Mouse (Mus musculus) stomach, embryonic 15.5 days (tissue): ENCODE measurements around the gene P2rx7. TPM values are rescaled to one million over a fixed set of nuclear protein-coding genes. Genes with fewer than 3 reads are reported as not detected.
"Not testable (repeated sequence)": the region's sequence is repeated elsewhere in the genome, so short reads cannot be mapped to it uniquely, and the experiment has no call there.

ENCODE experiments used
- ATAC-seq: fragments of 200-750 bp; cut with Nextera tagmentation; 2 replicates; pipeline ENCODE4 v1.8.0; 2017; ENCODE audit warnings: low read depth, moderate number of reproducible peaks, moderate TSS enrichment; ENCODE audit not compliant: insufficient read depth, low FRiP score
- H3K27ac ChIP-seq: fragments of 300-500 bp; sonication (generic); 2 replicates; pipeline ENCODE4 v1.5.1; 2015; ENCODE audit warnings: mild to moderate bottlenecking, inconsistent platforms
- H3K27me3 ChIP-seq: fragments of 300-500 bp; sonication (generic); replicated peaks from 2 replicates; pipeline ENCODE4 v1.6.1; 2015; ENCODE audit warnings: inconsistent platforms
- H3K36me3 ChIP-seq: fragments of 300-500 bp; sonication (generic); 2 replicates; pipeline ENCODE4 v1.6.1; 2015; ENCODE audit warnings: inconsistent platforms
- H3K4me1 ChIP-seq: fragments of 300-500 bp; sonication (generic); 2 replicates; pipeline ENCODE4 v1.6.1; 2015; ENCODE audit warnings: inconsistent platforms
- H3K4me2 ChIP-seq: fragments of 300-500 bp; sonication (generic); 2 replicates; pipeline ENCODE4 v1.6.1; 2015; ENCODE audit warnings: mild to moderate bottlenecking, inconsistent platforms
- H3K4me3 ChIP-seq: fragments of 300-500 bp; sonication (generic); replicated peaks from 2 replicates; pipeline ENCODE4 v1.5.1; 2015; ENCODE audit warnings: inconsistent platforms
- H3K9ac ChIP-seq: fragments of 300-500 bp; sonication (generic); 2 replicates; pipeline ENCODE4 v1.6.1; 2015; ENCODE audit warnings: inconsistent platforms
- H3K9me3 ChIP-seq: fragments of 300-500 bp; sonication (generic); 2 replicates; pipeline ENCODE4 v1.6.1; 2016; ENCODE audit warnings: inconsistent platforms
- WGBS: fragments of 180-500 bp; shearing (Covaris S2); methylation state at CpG from one replicate; pipeline ENCODE4 v1.1.7; 2015; 5-methylcytosine and 5-hydroxymethylcytosine counted together
- polyA plus RNA-seq: library from polyadenylated mRNA; unstranded; fragments of >200 nt; fragmentation: Nextera tagmentation; extraction: Ambion mirVana; gene quantifications from 2 replicates; pipeline ENCODE4 v1.2.1, GENCODE M21; 2015

P2rx7 gene
- polyA plus RNA-seq, 1 experiment from 2014 or later = 3.4 TPM

DNA sequence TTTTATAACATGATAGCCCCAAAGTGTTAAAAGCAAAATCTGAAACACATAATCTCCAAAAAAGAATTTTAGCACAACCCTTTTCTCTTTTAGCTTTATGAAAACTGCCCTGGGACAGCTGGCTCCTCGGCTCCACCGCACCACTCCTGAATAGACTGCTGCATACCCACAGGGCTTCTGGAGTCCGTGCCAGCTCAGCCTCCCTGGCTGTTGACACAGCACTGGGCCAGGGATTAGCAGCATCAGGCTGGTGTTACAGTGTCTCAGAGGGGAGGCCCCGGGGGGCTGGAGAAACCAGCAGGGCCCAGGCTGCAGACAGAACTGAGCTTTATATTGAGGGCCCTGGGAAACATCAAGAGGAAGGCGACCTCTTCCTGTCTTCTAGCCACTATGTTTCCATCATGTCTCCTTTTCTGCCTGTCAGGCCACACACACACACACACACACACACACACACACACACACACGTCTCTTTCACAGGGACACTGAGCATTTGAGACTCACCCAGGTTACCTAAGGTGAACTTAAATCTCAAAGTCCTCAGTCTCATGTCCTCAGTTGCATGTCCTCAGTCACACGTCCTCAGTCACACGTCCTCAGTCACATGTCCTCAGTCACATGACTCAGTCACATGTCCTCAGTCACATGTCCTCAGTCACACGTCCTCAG, 3.7 kb downstream of the P2rx7 start:
- WGBS = 57% methylated on average over 9 of the region's 9 CpGs
- no peak overlapping the region for H3K9ac ChIP-seq
- no peaks in the 10 kb centered on the region for H3K9me3 ChIP-seq
- H3K36me3 ChIP-seq = no peaks in the 10 kb centered on the region
- H3K27me3 ChIP-seq = no peaks in the 10 kb centered on the region
- 0 out of 2 replicates have a peak, but pooled peaks have one; percentile 49 for ATAC-seq
- no peak overlapping the region for H3K4me2 ChIP-seq
- H3K27ac ChIP-seq = no peak overlapping the region
- 0 out of 2 replicates have a peak, but pooled peaks cover 3% of the 10 kb centered on the region for H3K4me1 ChIP-seq
- no peak overlapping the region for H3K4me3 ChIP-seq

DNA sequence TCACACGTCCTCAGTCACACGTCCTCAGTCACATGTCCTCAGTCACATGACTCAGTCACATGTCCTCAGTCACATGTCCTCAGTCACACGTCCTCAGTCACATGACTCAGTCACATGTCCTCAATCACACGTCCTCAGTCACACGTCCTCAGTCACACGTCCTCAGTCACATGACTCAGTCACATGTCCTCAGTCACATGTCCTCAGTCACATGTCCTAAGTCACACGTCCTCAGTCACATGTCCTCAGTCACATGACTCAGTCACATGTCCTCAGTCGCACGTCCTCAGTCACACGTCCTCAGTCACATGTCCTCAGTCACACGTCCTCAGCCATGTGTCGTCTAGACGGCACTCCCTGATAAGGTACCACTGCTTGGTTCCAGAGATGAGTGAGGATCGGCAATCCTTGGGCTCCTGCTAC, 4.3 kb downstream of the P2rx7 start:
- WGBS = 93% methylated on average over 14 of the region's 14 CpGs
- not testable (repeated sequence) for H3K27me3 ChIP-seq, H3K4me2 ChIP-seq, H3K9me3 ChIP-seq, H3K36me3 ChIP-seq, H3K27ac ChIP-seq, H3K4me1 ChIP-seq, ATAC-seq, H3K4me3 ChIP-seq, H3K9ac ChIP-seq

DNA sequence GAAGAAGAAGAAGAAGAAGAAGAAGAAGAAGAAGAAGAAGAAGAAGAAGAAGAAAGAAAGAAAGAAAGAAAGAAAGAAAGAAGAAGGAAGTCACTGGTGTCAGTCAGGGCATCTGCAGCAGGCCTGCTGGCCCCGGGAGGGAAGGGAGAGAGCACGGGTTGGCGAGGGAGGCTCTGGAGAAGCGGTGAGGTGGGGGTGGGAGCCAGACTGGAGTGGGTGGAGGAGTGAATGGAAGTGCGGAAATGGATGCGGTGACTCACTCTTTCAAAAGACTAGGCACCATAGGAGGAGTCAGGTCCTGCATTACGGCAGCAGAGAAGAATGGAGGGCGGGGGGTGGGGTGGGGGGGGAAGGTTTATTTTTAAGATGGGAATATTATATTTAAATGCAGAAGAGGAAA, 5.6 kb downstream of the P2rx7 start:
- Histone ChIP-seq H3K9me3 (no peaks in the 10 kb centered on the region), H3K27ac (no peak overlapping the region), H3K4me2 (no peak overlapping the region), H3K4me3 (no peak overlapping the region), H3K4me1 (peaks cover 6% of the 10 kb centered on the region; the same call in 1 of the 2 replicates), H3K36me3 (no peaks in the 10 kb centered on the region), H3K9ac (no peak overlapping the region), H3K27me3 (no peaks in the 10 kb centered on the region)
- no peak for ATAC-seq
- WGBS = 69% methylated on average over 8 of the region's 8 CpGs

DNA sequence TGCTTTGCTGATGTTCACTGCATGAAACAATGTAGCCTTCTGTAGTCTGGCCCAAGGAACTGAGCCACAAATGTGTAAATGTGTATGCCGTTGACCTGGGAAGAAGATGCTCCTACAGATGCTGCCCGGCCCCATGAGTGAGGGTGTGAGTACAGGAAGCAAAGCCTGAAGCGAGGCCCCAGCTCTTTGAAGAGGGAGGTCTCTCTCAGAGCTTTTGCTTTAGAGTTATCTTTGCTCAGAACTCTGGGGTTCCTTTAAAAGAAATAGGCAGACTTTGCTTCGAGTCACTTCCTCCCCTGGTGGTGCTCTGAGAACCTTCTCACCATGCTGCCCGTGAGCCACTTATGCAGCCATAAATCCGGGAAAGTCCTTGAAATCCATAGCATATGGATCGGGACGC, 6.4 kb downstream of the P2rx7 start:
- Histone ChIP-seq H3K9me3 (no peaks in the 10 kb centered on the region), H3K27me3 (no peaks in the 10 kb centered on the region), H3K9ac (no peak overlapping the region), H3K36me3 (no peaks in the 10 kb centered on the region), H3K4me2 (no peak overlapping the region), H3K4me1 (peaks cover 10% of the 10 kb centered on the region; the same call in 1 of the 2 replicates), H3K4me3 (no peak overlapping the region), H3K27ac (no peak overlapping the region)
- 86% methylated on average over 8 of the region's 8 CpGs for WGBS
- ATAC-seq = no peak

DNA sequence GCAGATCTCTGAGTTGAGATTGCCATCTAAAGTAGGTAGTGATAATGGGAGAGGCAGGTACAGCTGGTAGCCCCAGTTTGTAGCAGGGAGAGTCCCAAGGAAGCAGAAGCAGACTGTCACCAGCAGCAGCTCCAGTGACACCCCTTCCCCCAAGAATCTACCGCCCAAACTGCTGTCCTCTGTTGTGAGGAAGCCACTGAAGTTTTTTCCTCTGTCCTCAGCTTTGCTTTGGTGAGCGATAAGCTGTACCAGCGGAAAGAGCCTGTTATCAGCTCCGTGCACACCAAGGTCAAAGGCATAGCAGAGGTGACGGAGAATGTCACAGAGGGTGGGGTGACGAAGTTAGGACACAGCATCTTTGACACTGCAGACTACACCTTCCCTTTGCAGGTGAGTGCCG, 8.8 kb downstream of the P2rx7 start:
- H3K4me3 ChIP-seq = no peak overlapping the region
- H3K4me1 ChIP-seq = peaks cover 10% of the 10 kb centered on the region; the same call in 1 of the 2 replicates
- no peaks in the 10 kb centered on the region for H3K27me3 ChIP-seq
- no peak for ATAC-seq
- WGBS = 62% methylated on average over 7 of the region's 7 CpGs
- H3K4me2 ChIP-seq = no peak overlapping the region
- no peak overlapping the region for H3K9ac ChIP-seq
- H3K9me3 ChIP-seq = no peaks in the 10 kb centered on the region
- no peak overlapping the region for H3K27ac ChIP-seq
- H3K36me3 ChIP-seq = no peaks in the 10 kb centered on the region

DNA sequence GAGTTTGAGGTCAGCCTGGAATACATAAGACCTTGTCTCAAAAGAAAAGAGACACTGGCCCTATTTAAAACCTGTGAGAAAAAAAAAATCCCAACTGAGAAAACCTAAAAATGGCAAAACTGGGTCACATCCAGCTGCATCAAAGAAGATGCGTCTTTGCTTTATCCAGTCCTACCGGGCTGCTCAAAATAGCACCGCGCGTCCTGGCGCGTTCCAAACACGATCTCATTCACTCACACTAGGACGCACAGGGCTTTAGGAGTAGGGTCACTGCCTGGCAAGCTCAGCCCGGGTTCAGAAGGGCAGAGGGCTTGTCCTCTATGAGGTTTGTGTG, 9.4 kb downstream of the P2rx7 start:
- H3K36me3 ChIP-seq = no peaks in the 10 kb centered on the region
- H3K4me3 ChIP-seq = no peak overlapping the region
- H3K9me3 ChIP-seq = no peaks in the 10 kb centered on the region
- no peak overlapping the region for H3K4me2 ChIP-seq
- no peak for ATAC-seq
- WGBS = 71% methylated on average over 10 of the region's 10 CpGs
- no peak overlapping the region for H3K27ac ChIP-seq
- H3K27me3 ChIP-seq = no peaks in the 10 kb centered on the region
- peaks cover 10% of the 10 kb centered on the region; the same call in 1 of the 2 replicates for H3K4me1 ChIP-seq
- H3K9ac ChIP-seq = no peak overlapping the region

DNA sequence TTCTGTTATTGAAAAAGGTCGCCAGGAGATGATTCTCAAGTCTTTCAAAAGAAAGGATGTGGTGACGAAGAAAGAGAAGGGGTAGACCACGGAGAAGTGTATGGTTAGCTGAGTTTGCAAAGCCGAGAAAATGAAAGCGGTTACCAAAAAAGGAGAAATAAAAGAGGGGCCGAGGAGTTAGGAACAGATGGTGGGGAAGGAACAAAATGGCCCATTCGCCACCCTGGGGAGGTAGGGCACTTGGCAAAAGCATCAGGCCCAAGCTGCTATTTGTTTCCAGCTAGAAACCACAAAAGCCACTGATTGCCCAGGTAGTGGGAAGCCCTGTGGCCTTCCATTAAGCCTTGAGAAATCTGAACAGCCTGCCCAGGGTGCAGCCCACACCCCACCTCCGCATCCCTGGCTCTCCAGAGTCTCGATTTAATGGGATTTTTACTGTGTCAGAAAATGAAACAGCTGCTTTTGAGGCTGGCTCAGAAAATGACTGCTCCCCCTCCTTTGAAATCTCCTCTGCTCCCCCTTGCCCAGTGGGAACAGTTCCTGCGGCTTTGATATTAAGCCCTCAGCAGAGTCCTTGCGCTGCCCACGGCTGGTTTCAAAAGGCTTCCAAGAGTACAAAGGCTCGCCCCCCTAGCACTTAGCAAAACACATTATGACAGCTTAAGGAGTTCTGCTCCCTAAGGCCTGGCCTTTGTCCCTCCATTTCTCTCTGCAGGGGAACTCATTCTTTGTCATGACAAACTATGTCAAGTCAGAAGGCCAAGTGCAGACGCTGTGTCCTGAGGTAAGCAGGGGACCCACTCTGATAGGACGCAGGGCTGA, 9.9 kb downstream of the P2rx7 start:
- 45% methylated on average over 15 of the region's 15 CpGs for WGBS
- Histone ChIP-seq H3K4me3 (no peak overlapping the region), H3K27ac (peak overlapping the region; percentile 42; the same call in 1 of the 2 replicates), H3K4me2 (no peak overlapping the region), H3K27me3 (no peaks in the 10 kb centered on the region), H3K9ac (no peak overlapping the region), H3K4me1 (peaks cover 10% of the 10 kb centered on the region; the same call in 1 of the 2 replicates), H3K9me3 (no peaks in the 10 kb centered on the region), H3K36me3 (no peaks in the 10 kb centered on the region)
- ATAC-seq = peak; percentile 45; the same call in 1 of the 2 replicates

DNA sequence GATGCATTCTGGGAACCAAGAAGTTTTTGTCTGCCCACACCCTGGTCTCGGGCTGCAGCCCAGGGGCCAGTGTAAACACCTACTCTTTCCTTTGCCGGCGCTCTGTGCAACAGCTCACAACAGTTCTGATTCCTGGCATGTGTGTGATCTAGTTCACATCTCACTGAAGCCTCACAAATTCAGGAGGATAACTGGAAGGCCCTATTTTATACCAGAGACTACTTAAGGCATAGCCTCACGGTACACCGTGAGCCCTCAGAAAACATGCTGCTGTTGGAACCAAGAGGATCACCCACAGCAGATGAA, 10.5 kb downstream of the P2rx7 start:
- Histone ChIP-seq H3K4me2 (no peak overlapping the region), H3K9me3 (no peaks in the 10 kb centered on the region), H3K4me1 (peaks cover 10% of the 10 kb centered on the region; the same call in 1 of the 2 replicates), H3K36me3 (no peaks in the 10 kb centered on the region), H3K27me3 (no peaks in the 10 kb centered on the region), H3K4me3 (no peak overlapping the region), H3K27ac (peak overlapping the region; percentile 42), H3K9ac (no peak overlapping the region)
- peak; percentile 44; the same call in 1 of the 2 replicates for ATAC-seq
- WGBS = 47% methylated on average over 5 of the region's 5 CpGs

DNA sequence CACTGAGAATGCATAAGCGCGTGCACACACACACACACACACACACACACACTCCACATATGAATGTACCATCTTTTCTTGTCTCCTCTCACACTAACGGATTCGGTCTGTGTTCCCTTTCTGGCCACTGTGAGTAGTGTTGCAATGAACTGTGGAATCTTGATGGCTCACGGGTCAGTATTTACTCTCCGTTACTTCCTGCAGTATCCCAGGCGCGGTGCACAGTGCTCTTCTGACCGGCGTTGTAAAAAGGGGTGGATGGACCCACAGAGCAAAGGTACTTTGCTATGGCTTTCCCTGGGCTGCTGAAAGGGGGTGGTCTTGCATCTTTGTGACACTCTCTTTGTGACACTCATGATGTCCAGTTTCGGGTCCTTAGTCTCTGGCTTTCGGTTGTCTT, 13.1 kb downstream of the P2rx7 start:
- Histone ChIP-seq H3K36me3 (no peaks in the 10 kb centered on the region), H3K9me3 (no peaks in the 10 kb centered on the region), H3K4me3 (no peak overlapping the region), H3K27me3 (no peaks in the 10 kb centered on the region), H3K27ac (no peak overlapping the region), H3K9ac (no peak overlapping the region), H3K4me1 (peaks cover 10% of the 10 kb centered on the region; the same call in 1 of the 2 replicates), H3K4me2 (no peak overlapping the region)
- ATAC-seq = no peak
- WGBS = 83% methylated on average over 12 of the region's 12 CpGs

DNA sequence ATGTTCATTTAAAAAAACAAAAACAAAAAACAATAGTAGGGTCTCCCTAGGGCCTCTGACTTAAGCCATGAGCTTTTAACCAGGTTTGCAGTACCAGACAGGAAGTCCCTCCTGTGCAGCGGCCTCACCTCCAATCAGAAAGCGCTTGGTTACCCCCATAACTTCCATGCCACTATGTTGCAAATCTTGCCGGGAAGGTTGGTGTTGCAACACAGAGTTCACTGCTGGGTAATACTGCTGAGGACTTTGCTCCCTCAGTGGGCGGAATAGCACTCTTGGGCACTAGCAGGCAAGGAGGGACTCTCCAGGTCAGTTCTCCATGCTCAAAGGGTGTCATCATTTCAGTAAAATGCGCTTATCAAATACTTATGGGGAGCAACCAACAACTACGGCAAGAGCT, 18.8 kb downstream of the P2rx7 start:
- H3K36me3 ChIP-seq = no peaks in the 10 kb centered on the region
- no peaks in the 10 kb centered on the region for H3K27me3 ChIP-seq
- no peak overlapping the region for H3K27ac ChIP-seq
- H3K4me1 ChIP-seq = no peaks in the 10 kb centered on the region
- H3K4me2 ChIP-seq = no peak overlapping the region
- H3K4me3 ChIP-seq = no peak overlapping the region
- no peaks in the 10 kb centered on the region for H3K9me3 ChIP-seq
- H3K9ac ChIP-seq = no peak overlapping the region
- no peak for ATAC-seq
- 89% methylated on average over 6 of the region's 6 CpGs for WGBS

DNA sequence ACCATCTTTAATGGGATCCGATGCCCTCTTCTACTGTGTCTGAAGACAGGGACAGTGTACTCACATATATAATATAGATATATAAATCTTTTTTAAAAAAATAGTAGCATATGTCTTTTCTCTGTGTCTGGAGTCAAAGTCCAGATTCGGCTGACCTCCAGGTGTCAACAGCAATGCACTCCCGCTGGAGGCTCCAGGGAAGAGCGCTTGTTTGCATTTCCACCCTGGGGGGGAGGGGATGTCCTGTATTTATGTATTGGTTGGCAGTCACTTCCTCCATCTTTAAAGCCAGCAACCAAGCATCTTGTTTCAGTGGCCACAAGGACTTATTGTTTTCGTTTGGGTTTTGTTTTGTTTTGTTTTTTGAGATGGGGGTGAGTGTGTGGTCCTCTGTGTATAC, 21.3 kb downstream of the P2rx7 start:
- Histone ChIP-seq H3K27me3 (no peaks in the 10 kb centered on the region), H3K4me1 (no peaks in the 10 kb centered on the region), H3K27ac (no peak overlapping the region), H3K4me3 (no peak overlapping the region), H3K36me3 (no peaks in the 10 kb centered on the region), H3K9me3 (no peaks in the 10 kb centered on the region), H3K4me2 (no peak overlapping the region), H3K9ac (no peak overlapping the region)
- WGBS = 52% methylated on average over 5 of the region's 5 CpGs
- ATAC-seq = no peak
